12 mouse cellular contexts compared by ENCODE assay signal in the genomic region with DNA sequence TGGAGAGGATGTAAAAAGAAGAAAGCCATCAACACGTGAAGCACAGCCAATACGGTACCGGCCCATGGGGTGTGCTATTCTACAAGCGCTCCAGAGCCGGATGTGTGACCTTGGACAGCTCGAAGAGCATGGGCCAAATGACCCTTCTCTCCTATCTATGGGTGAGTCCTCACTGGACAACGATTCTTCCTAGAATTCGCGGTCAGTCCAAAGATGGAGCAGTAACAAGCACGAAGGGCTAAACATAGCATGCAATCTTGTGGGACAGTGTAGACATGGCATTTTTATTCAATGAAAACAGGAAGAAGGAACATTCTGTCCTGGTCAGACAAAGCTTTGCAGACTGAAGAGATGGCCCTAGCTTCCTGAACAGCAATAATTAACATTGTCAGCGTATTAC. TPM values are rescaled to one million over a fixed set of nuclear protein-coding genes. Genes with fewer than 3 reads are reported as not detected.
DNase-seq lines count a peak whose midpoint lies in the region; ATAC-seq and TF ChIP-seq lines count a peak whose summit lies in the region.
"Had no signal": no experiment of that assay in that cellular context is flagged by ENCODE, and none has a peak within 500 bp of the region (broad histone marks: within the 10 kb centered on the region; RNA-seq: fewer than 3 reads in every experiment).

No protein-coding gene starts in this region.

- no peak overlapping the region for H3K4me2 ChIP-seq in heart, embryonic 13.5 days
- no peak overlapping the region for H3K4me2 ChIP-seq in heart, postnatal 0 days (ENCODE audit: low read depth, low read length)
- no peak overlapping the region for H3K4me2 ChIP-seq in kidney, embryonic 16.5 days (replicated peaks; ENCODE audit: low read depth, low read length)
- H3K4me2 ChIP-seq in liver, postnatal 0 days (ENCODE audit: low read depth, low read length) = no peak overlapping the region
- H3K4me2 ChIP-seq: limb, embryonic 12.5 days; midbrain, embryonic 11.5 days had no signal

- H3K9ac ChIP-seq in heart, embryonic 13.5 days = no peak overlapping the region
- no peak overlapping the region for H3K9ac ChIP-seq in heart, postnatal 0 days (replicated peaks; ENCODE audit: low read depth, low read length)
- no peak overlapping the region for H3K9ac ChIP-seq in kidney, embryonic 16.5 days (replicated peaks; ENCODE audit: low read length)
- no peak overlapping the region for H3K9ac ChIP-seq in liver, postnatal 0 days (replicated peaks)
- H3K9ac ChIP-seq: limb, embryonic 12.5 days had no signal

- H3K36me3 ChIP-seq in heart, embryonic 13.5 days = no peaks in the 10 kb centered on the region
- no peaks in the 10 kb centered on the region for H3K36me3 ChIP-seq in heart, postnatal 0 days (replicated peaks; ENCODE audit: control insufficient read depth, insufficient read depth, low read length)
- H3K36me3 ChIP-seq in kidney, embryonic 16.5 days (ENCODE audit: insufficient read depth, low read length) = no peaks in the 10 kb centered on the region
- H3K36me3 ChIP-seq in liver, postnatal 0 days (replicated peaks; ENCODE audit: insufficient read depth, low read length) = no peaks in the 10 kb centered on the region
- H3K36me3 ChIP-seq: limb, embryonic 12.5 days had no signal

- no peak overlapping the region for H3K4me3 ChIP-seq in heart, embryonic 13.5 days
- H3K4me3 ChIP-seq in heart, postnatal 0 days (ENCODE audit: low read depth, low read length) = no peak overlapping the region
- H3K4me3 ChIP-seq in kidney, embryonic 16.5 days (ENCODE audit: low read length) = no peak overlapping the region
- no peak overlapping the region for H3K4me3 ChIP-seq in liver, postnatal 0 days (ENCODE audit: low read depth, low read length)
- H3K4me3 ChIP-seq: heart, adult 2 months; limb, embryonic 12.5 days had no signal

- H3K4me1 ChIP-seq in heart, embryonic 13.5 days = peaks cover 44% of the 10 kb centered on the region
- H3K4me1 ChIP-seq in heart, postnatal 0 days (ENCODE audit: control insufficient read depth, insufficient read depth) = peaks cover 15% of the 10 kb centered on the region
- H3K4me1 ChIP-seq in kidney, embryonic 16.5 days (ENCODE audit: insufficient read depth, low read length) = peaks cover 33% of the 10 kb centered on the region
- 0 out of 2 replicates have a peak, but pooled peaks cover 3% of the 10 kb centered on the region for H3K4me1 ChIP-seq in liver, postnatal 0 days (ENCODE audit: insufficient read depth)

- 0 out of 2 replicates have a peak, but pooled peaks have one; percentile 36 for TF ChIP-seq EP300 in heart, postnatal 0 days (IDR thresholded peaks at IDR 0.05; ENCODE audit: low read depth)
- peak; percentile 88 for TF ChIP-seq EP300 in liver, postnatal 0 days (IDR thresholded peaks at IDR 0.05; ENCODE audit: low read depth)

- H3K27me3 ChIP-seq in heart, embryonic 13.5 days (replicated peaks) = no peaks in the 10 kb centered on the region
- H3K27me3 ChIP-seq in heart, postnatal 0 days (ENCODE audit: control insufficient read depth, insufficient read depth, low read length) = no peaks in the 10 kb centered on the region
- no peaks in the 10 kb centered on the region for H3K27me3 ChIP-seq in kidney, embryonic 16.5 days (ENCODE audit: insufficient read depth, low read length)
- H3K27me3 ChIP-seq in liver, postnatal 0 days (ENCODE audit: insufficient read depth, low read length) = no peaks in the 10 kb centered on the region
- H3K27me3 ChIP-seq: limb, embryonic 12.5 days; Patski had no signal

- DNase-seq in heart, adult 8-10 months (ENCODE audit: low spot score) = no peak
- DNase-seq in heart, postnatal 0 days (ENCODE audit: low spot score) = no peak
- DNase-seq in liver, postnatal 0 days = peak; percentile 26
- no peak for DNase-seq in frontal cortex, postnatal 14 days (ENCODE audit: low spot score in 2 of 2)
- DNase-seq in cerebellum, postnatal 25 days = no peak
- DNase-seq: thymus, postnatal 4 days had no signal

- peak overlapping the region; percentile 44 for H3K27ac ChIP-seq in heart, embryonic 13.5 days (replicated peaks)
- 0 out of 2 replicates have a peak overlapping the region, but pooled peaks have one; percentile 22 for H3K27ac ChIP-seq in heart, postnatal 0 days (ENCODE audit: low read depth)
- H3K27ac ChIP-seq in kidney, embryonic 16.5 days (ENCODE audit: low read length) = peak overlapping the region; percentile 92
- peak overlapping the region; percentile 74 for H3K27ac ChIP-seq in liver, postnatal 0 days (ENCODE audit: low read depth)
- H3K27ac ChIP-seq: heart, adult 2 months; limb, embryonic 12.5 days had no signal

- TF ChIP-seq CTCF in heart, postnatal 0 days (IDR thresholded peaks at IDR 0.05; ENCODE audit: low read depth) = no peak
- no peak for TF ChIP-seq CTCF in liver, postnatal 0 days (IDR thresholded peaks at IDR 0.05; ENCODE audit: low read depth)

- WGBS in heart, embryonic 13.5 days = 67% methylated on average over 11 of the region's 11 CpGs
- WGBS in heart, postnatal 0 days = 60% methylated on average over 11 of the region's 11 CpGs
- WGBS in kidney, embryonic 16.5 days = 66% methylated on average over 11 of the region's 11 CpGs
- WGBS in liver, postnatal 0 days (ENCODE audit: insufficient replicate concordance) = 72% methylated on average over 11 of the region's 11 CpGs

- no peaks in the 10 kb centered on the region for H3K9me3 ChIP-seq in heart, embryonic 13.5 days
- H3K9me3 ChIP-seq in heart, postnatal 0 days (replicated peaks; ENCODE audit: control insufficient read depth, low read length) = no peaks in the 10 kb centered on the region
- H3K9me3 ChIP-seq in kidney, embryonic 16.5 days (ENCODE audit: low read length) = no peaks in the 10 kb centered on the region
- H3K9me3 ChIP-seq in liver, postnatal 0 days (ENCODE audit: low read length) = no peaks in the 10 kb centered on the region

- no peak for ATAC-seq in heart, embryonic 13.5 days (ENCODE audit: extremely low read depth, insufficient number of reproducible peaks, low FRiP score, low TSS enrichment)
- peak; percentile 53 for ATAC-seq in heart, postnatal 0 days (ENCODE audit: insufficient read depth, low read depth)
- peak; percentile 60 for ATAC-seq in kidney, embryonic 16.5 days (ENCODE audit: low FRiP score, low TSS enrichment)
- peak; percentile 73 for ATAC-seq in liver, postnatal 0 days
- ATAC-seq: Patski had no signal

RNA-seq across cellular contexts. Expression of gene Rerg, which starts 24.7 kb away (rescaled TPM):
- polyA plus RNA-seq in heart, embryonic 13.5 days (2015; fragmentation: Nextera tagmentation; extraction: Ambion mirVana) = 4.5 and 5.2 TPM in 2 replicates
- 1 to 10 TPM; 2.4 to 3.0 (median 2.7) TPM for total RNA-seq in heart, adult 8-10 months (2022)
- 0.88 and 1.6 TPM in 2 replicates for total RNA-seq in heart, postnatal 0 days (2014; rRNA removed; ENCODE audit: low replicate concordance)
- polyA plus RNA-seq in heart, postnatal 0 days (2015; fragmentation: Nextera tagmentation; extraction: Ambion mirVana) = 4.3 and 5.1 TPM in 2 replicates
- 14.4 and 16.2 TPM in 2 replicates for polyA plus RNA-seq in kidney, embryonic 16.5 days (2015; fragmentation: Nextera tagmentation; extraction: Ambion mirVana)
- polyA plus RNA-seq in liver, postnatal 0 days (2015; fragmentation: Nextera tagmentation; extraction: Ambion mirVana) = 5.6 and 6.9 TPM in 2 replicates

Comparison
In these comparisons a context has a peak if more than half of its experiments do, and no peak if none do; other contexts are left out.
1. H3K27ac ChIP-seq: peak in every context shown above with its lines; median percentile 92 in kidney, embryonic 16.5 days; 74 in liver, postnatal 0 days; 44 in heart, embryonic 13.5 days; 22 in heart, postnatal 0 days.